Comparison of ENCODE assay signal across 21 mouse cellular contexts in genomic region chr2:169445371-169445770, GRCm38 (mm10).
A peak's percentile ranks its signal among the peaks of the same experiment; 100 is the strongest.
DNase-seq lines count a peak whose midpoint lies in the region; ATAC-seq lines count a peak whose summit lies in the region.
"Had no signal": no experiment of that assay in that cellular context is flagged by ENCODE, and none has a peak within 500 bp of the region (broad histone marks: within the 10 kb centered on the region; RNA-seq: fewer than 3 reads in every experiment).

No protein-coding gene starts in this region.

- H3K4me1 ChIP-seq in forebrain, embryonic 12.5 days: peaks cover 16% of the 10 kb centered on the region
- peaks cover 11% of the 10 kb centered on the region; the same call in 1 of the 2 replicates for H3K4me1 ChIP-seq in forebrain, embryonic 10.5 days
- H3K4me1 ChIP-seq in neural tube, embryonic 13.5 days (replicated peaks): peaks cover 15% of the 10 kb centered on the region
- peaks cover 8% of the 10 kb centered on the region for H3K4me1 ChIP-seq in midbrain, embryonic 12.5 days
- peaks cover 6% of the 10 kb centered on the region; the same call in 1 of the 2 replicates for H3K4me1 ChIP-seq in neural tube, embryonic 15.5 days
- H3K4me1 ChIP-seq: heart, embryonic 13.5 days had no signal

- H3K36me3 ChIP-seq in forebrain, embryonic 12.5 days (replicated peaks): no peaks in the 10 kb centered on the region
- no peaks in the 10 kb centered on the region for H3K36me3 ChIP-seq in forebrain, embryonic 10.5 days (replicated peaks)
- no peaks in the 10 kb centered on the region for H3K36me3 ChIP-seq in neural tube, embryonic 13.5 days
- H3K36me3 ChIP-seq in midbrain, embryonic 12.5 days: no peaks in the 10 kb centered on the region
- H3K36me3 ChIP-seq in neural tube, embryonic 15.5 days: no peaks in the 10 kb centered on the region
- H3K36me3 ChIP-seq: heart, embryonic 13.5 days had no signal

- H3K27ac ChIP-seq in forebrain, embryonic 12.5 days: peak overlapping the region; percentile 31; the same call in 1 of the 2 replicates
- H3K27ac ChIP-seq in forebrain, embryonic 10.5 days: no peak overlapping the region
- peak overlapping the region; percentile 61 for H3K27ac ChIP-seq in neural tube, embryonic 13.5 days (replicated peaks)
- peak overlapping the region; percentile 15; the same call in 1 of the 2 replicates for H3K27ac ChIP-seq in midbrain, embryonic 12.5 days (replicated peaks)
- no peak overlapping the region for H3K27ac ChIP-seq in neural tube, embryonic 15.5 days (replicated peaks)
- H3K27ac ChIP-seq: heart, embryonic 13.5 days; kidney, postnatal 0 days; stomach, postnatal 0 days had no signal

- no peak overlapping the region for H3K4me3 ChIP-seq in forebrain, embryonic 12.5 days (replicated peaks)
- H3K4me3 ChIP-seq in forebrain, embryonic 10.5 days: no peak overlapping the region
- H3K4me3 ChIP-seq in neural tube, embryonic 13.5 days: no peak overlapping the region
- H3K4me3 ChIP-seq in midbrain, embryonic 12.5 days: no peak overlapping the region
- H3K4me3 ChIP-seq in neural tube, embryonic 15.5 days (replicated peaks): no peak overlapping the region
- H3K4me3 ChIP-seq: heart, embryonic 13.5 days; myocyte had no signal

- H3K9me3 ChIP-seq in forebrain, embryonic 12.5 days: no peaks in the 10 kb centered on the region
- no peaks in the 10 kb centered on the region for H3K9me3 ChIP-seq in forebrain, embryonic 10.5 days
- no peaks in the 10 kb centered on the region for H3K9me3 ChIP-seq in neural tube, embryonic 13.5 days
- H3K9me3 ChIP-seq in midbrain, embryonic 12.5 days: no peaks in the 10 kb centered on the region
- no peaks in the 10 kb centered on the region for H3K9me3 ChIP-seq in neural tube, embryonic 15.5 days (replicated peaks)

- no peaks in the 10 kb centered on the region for H3K27me3 ChIP-seq in forebrain, embryonic 12.5 days
- H3K27me3 ChIP-seq in forebrain, embryonic 10.5 days (ENCODE audit: poor library complexity, severe bottlenecking): no peaks in the 10 kb centered on the region
- H3K27me3 ChIP-seq in neural tube, embryonic 13.5 days: no peaks in the 10 kb centered on the region
- H3K27me3 ChIP-seq in midbrain, embryonic 12.5 days: no peaks in the 10 kb centered on the region
- H3K27me3 ChIP-seq in neural tube, embryonic 15.5 days (replicated peaks): no peaks in the 10 kb centered on the region
- H3K27me3 ChIP-seq: heart, embryonic 13.5 days had no signal

- H3K4me2 ChIP-seq in forebrain, embryonic 12.5 days: peak overlapping the region; percentile 22; the same call in 1 of the 2 replicates
- peak overlapping the region; percentile 11; the same call in 1 of the 2 replicates for H3K4me2 ChIP-seq in neural tube, embryonic 13.5 days
- no peak overlapping the region for H3K4me2 ChIP-seq in midbrain, embryonic 12.5 days (replicated peaks)
- peak overlapping the region; percentile 21 for H3K4me2 ChIP-seq in neural tube, embryonic 15.5 days
- H3K4me2 ChIP-seq: heart, embryonic 13.5 days had no signal

- 37% methylated on average over 12 of the region's 12 CpGs for WGBS in forebrain, embryonic 12.5 days
- WGBS in forebrain, embryonic 10.5 days: 91% methylated on average over 12 of the region's 12 CpGs
- 56% methylated on average over 12 of the region's 12 CpGs for WGBS in neural tube, embryonic 13.5 days
- 68% methylated on average over 12 of the region's 12 CpGs for WGBS in midbrain, embryonic 12.5 days
- WGBS in neural tube, embryonic 15.5 days: 45% methylated on average over 12 of the region's 12 CpGs

- DNase-seq in forebrain, embryonic 10.5 days (ENCODE audit: extremely low spot score, low spot score): no peak
- DNase-seq in neural tube, embryonic 10.5 days (ENCODE audit: extremely low spot score, low spot score): no peak
- DNase-seq in kidney, adult 18-20 months: no peak
- DNase-seq in retina, embryonic 14.5 days (ENCODE audit: low spot score): no peak
- DNase-seq: adrenal gland, postnatal 10 days; cerebellum, adult 8-10 months; gastrocnemius, postnatal 14 days; heart, adult 18-20 months; heart, postnatal 14 days; kidney, adult 2 months; lung, postnatal 4 days; right cerebral cortex, postnatal 14 days had no signal

- ATAC-seq in forebrain, embryonic 12.5 days (ENCODE audit: low FRiP score): no peak
- no peak for ATAC-seq in neural tube, embryonic 13.5 days (ENCODE audit: low read depth)
- no peak for ATAC-seq in midbrain, embryonic 12.5 days (ENCODE audit: low FRiP score, low read depth)
- no peak for ATAC-seq in neural tube, embryonic 15.5 days (ENCODE audit: low FRiP score)
- ATAC-seq: inflammation-experienced regulatory T-cells, adult 6 months had no signal

- no peak overlapping the region for H3K9ac ChIP-seq in forebrain, embryonic 12.5 days
- no peak overlapping the region for H3K9ac ChIP-seq in neural tube, embryonic 13.5 days
- H3K9ac ChIP-seq in midbrain, embryonic 12.5 days (replicated peaks): no peak overlapping the region
- H3K9ac ChIP-seq in neural tube, embryonic 15.5 days (replicated peaks): no peak overlapping the region
- H3K9ac ChIP-seq: heart, embryonic 13.5 days had no signal

Comparison
In these comparisons a context has a peak if more than half of its experiments do, and no peak if none do; other contexts are left out.
1. H3K27ac ChIP-seq: peak in forebrain, embryonic 12.5 days (single experiment), neural tube, embryonic 13.5 days (single experiment) and midbrain, embryonic 12.5 days (single experiment); none in forebrain, embryonic 10.5 days (single experiment) and neural tube, embryonic 15.5 days (single experiment).